Comparison of ENCODE assay signal across 9 mouse cellular contexts in the genomic region with DNA sequence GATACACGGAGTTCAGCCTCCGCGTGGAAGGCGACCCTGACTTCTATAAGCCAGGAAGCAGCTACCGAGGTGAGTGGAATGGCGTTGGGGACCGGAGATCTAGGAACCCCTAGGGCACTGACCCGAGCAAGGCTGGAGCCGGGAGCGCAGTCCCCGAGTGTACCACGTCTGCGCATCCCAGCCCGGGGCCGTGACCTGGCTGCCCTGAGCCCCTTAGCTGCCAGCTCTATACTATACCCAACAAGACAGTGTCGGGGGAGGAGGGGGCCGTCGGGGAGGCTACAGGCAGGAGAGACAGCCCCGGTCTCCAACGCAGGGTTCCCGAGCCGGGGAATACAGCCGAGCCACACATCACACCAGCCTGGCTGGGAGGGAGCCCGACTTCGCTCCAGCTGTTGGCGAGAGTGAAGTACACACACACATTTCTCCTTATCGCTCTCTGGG. TPM values are rescaled to one million over a fixed set of nuclear protein-coding genes. Genes with fewer than 3 reads are reported as not detected.
DNase-seq lines count a peak whose midpoint lies in the region; ATAC-seq lines count a peak whose summit lies in the region.
"Had no signal": no experiment of that assay in that cellular context is flagged by ENCODE, and none has a peak within 500 bp of the region (broad histone marks: within the 10 kb centered on the region; RNA-seq: fewer than 3 reads in every experiment).

No protein-coding gene starts in this region.

- peak overlapping the region; percentile 45 for H3K4me3 ChIP-seq in brown adipose tissue, adult 24 weeks (ENCODE audit: insufficient read depth, low read depth, low read length)
- H3K4me3 ChIP-seq in forebrain, embryonic 13.5 days: peak overlapping the region; percentile 53
- H3K4me3 ChIP-seq in intestine, embryonic 15.5 days (replicated peaks): peak overlapping the region; percentile 53
- peak overlapping the region; percentile 57 for H3K4me3 ChIP-seq in midbrain, embryonic 11.5 days (ENCODE audit: low read depth, low read length)

- H3K27ac ChIP-seq in brown adipose tissue, adult 24 weeks (replicated peaks; ENCODE audit: low read depth, low read length): no peak overlapping the region
- H3K27ac ChIP-seq in forebrain, embryonic 13.5 days: no peak overlapping the region
- H3K27ac ChIP-seq in intestine, embryonic 15.5 days: no peak overlapping the region
- peak overlapping the region; percentile 40; the same call in 1 of the 2 replicates for H3K27ac ChIP-seq in midbrain, embryonic 11.5 days (ENCODE audit: low read depth, low read length)

- H3K9ac ChIP-seq in forebrain, embryonic 13.5 days: peak overlapping the region; percentile 71
- H3K9ac ChIP-seq in intestine, embryonic 15.5 days: peak overlapping the region; percentile 59
- H3K9ac ChIP-seq in midbrain, embryonic 11.5 days (ENCODE audit: low read length): peak overlapping the region; percentile 68

- H3K4me1 ChIP-seq in brown adipose tissue, adult 24 weeks (ENCODE audit: control insufficient read depth, insufficient read depth, insufficient read length, low read length): no peaks in the 10 kb centered on the region
- H3K4me1 ChIP-seq in forebrain, embryonic 13.5 days: peaks cover 36% of the 10 kb centered on the region
- peaks cover 19% of the 10 kb centered on the region for H3K4me1 ChIP-seq in intestine, embryonic 15.5 days (replicated peaks)
- peaks cover 15% of the 10 kb centered on the region for H3K4me1 ChIP-seq in midbrain, embryonic 11.5 days (ENCODE audit: control insufficient read depth, insufficient read depth, low read length)

- H3K4me2 ChIP-seq in forebrain, embryonic 13.5 days: peak overlapping the region; percentile 99
- H3K4me2 ChIP-seq in intestine, embryonic 15.5 days (replicated peaks): peak overlapping the region; percentile 99
- H3K4me2 ChIP-seq in midbrain, embryonic 11.5 days: peak overlapping the region; percentile 98

- H3K36me3 ChIP-seq in forebrain, embryonic 13.5 days (ENCODE audit: poor library complexity, severe bottlenecking): no peaks in the 10 kb centered on the region
- H3K36me3 ChIP-seq in intestine, embryonic 15.5 days: no peaks in the 10 kb centered on the region
- H3K36me3 ChIP-seq in midbrain, embryonic 11.5 days (ENCODE audit: control insufficient read depth, insufficient read depth, low read length): no peaks in the 10 kb centered on the region

- DNase-seq in layer of hippocampus, postnatal 25 days (ENCODE audit: extremely low spot score in 1 of 2, low spot score in 1 of 2): peak; percentile 21 to 22
- DNase-seq in layer of hippocampus, adult 9-10 months (ENCODE audit: low spot score): no peak
- no peak for DNase-seq in midbrain, embryonic 11.5 days (ENCODE audit: low spot score, missing footprints)
- DNase-seq in adrenal gland, adult (ENCODE audit: inconsistent age in 2 of 2, low spot score in 1 of 2): no peak
- no peak for DNase-seq in ovary, adult 18-20 months (ENCODE audit: low spot score)

- H3K9me3 ChIP-seq in forebrain, embryonic 13.5 days (replicated peaks): 0 out of 2 replicates have a peak, but pooled peaks cover 8% of the 10 kb centered on the region
- H3K9me3 ChIP-seq in intestine, embryonic 15.5 days: no peaks in the 10 kb centered on the region
- peaks cover 4% of the 10 kb centered on the region; the same call in 1 of the 2 replicates for H3K9me3 ChIP-seq in midbrain, embryonic 11.5 days (ENCODE audit: control insufficient read depth, low read length)

- H3K27me3 ChIP-seq in forebrain, embryonic 13.5 days: peaks cover 55% of the 10 kb centered on the region
- H3K27me3 ChIP-seq in intestine, embryonic 15.5 days (replicated peaks): peaks cover 30% of the 10 kb centered on the region
- H3K27me3 ChIP-seq in midbrain, embryonic 11.5 days (ENCODE audit: control insufficient read depth, insufficient read depth, low read length): peaks cover 25% of the 10 kb centered on the region

- peak; percentile 37 for ATAC-seq in forebrain, embryonic 13.5 days
- peak; percentile 66 for ATAC-seq in intestine, embryonic 15.5 days
- peak; percentile 62 for ATAC-seq in midbrain, embryonic 11.5 days (ENCODE audit: low FRiP score)

- WGBS in forebrain, embryonic 13.5 days: 1% methylated on average over 27 of the region's 27 CpGs
- WGBS in intestine, embryonic 15.5 days: 2% methylated on average over 27 of the region's 27 CpGs
- under 1% methylated on average over 27 of the region's 27 CpGs for WGBS in midbrain, embryonic 11.5 days

RNA-seq across cellular contexts. Expression of a gene that starts 0.7 kb away (rescaled TPM):
- 10 to 100 TPM; 65.9 to 70.7 TPM for total RNA-seq in layer of hippocampus, postnatal 25 days (2021)
- 0.87 and 1.9 TPM in 2 replicates for polyA plus RNA-seq in brown adipose tissue, adult 24 weeks (2012; ENCODE audit: insufficient read depth, insufficient read length, missing spikeins)
- 7.1 and 12.8 TPM in 2 replicates for polyA plus RNA-seq in forebrain, embryonic 13.5 days (2015; fragmentation: Nextera tagmentation; extraction: Ambion mirVana)
- 11.9 and 12.9 TPM in 2 replicates for polyA plus RNA-seq in intestine, embryonic 15.5 days (2015; fragmentation: Nextera tagmentation; extraction: Ambion mirVana)
- polyA plus RNA-seq in midbrain, embryonic 11.5 days (2014; fragmentation: Nextera tagmentation; extraction: Ambion mirVana): 61.3 and 62.3 TPM in 2 replicates
- total RNA-seq: hematopoietic stem cell, adult 5-6 weeks had no signal

Comparison
In these comparisons a context has a peak if more than half of its experiments do, and no peak if none do; other contexts are left out.
1. DNase-seq: peak in layer of hippocampus, postnatal 25 days (2 of 2); none in layer of hippocampus, adult 9-10 months (single experiment), midbrain, embryonic 11.5 days (single experiment), adrenal gland, adult (0 of 2) and ovary, adult 18-20 months (single experiment).
2. Peak in every context shown above with its lines, with median percentiles within 50 percentile points of each other: H3K4me3 ChIP-seq, ATAC-seq, H3K4me2 ChIP-seq and H3K9ac ChIP-seq.